Mouse (Mus musculus): ENCODE results near the gene Fbxl8.

Fbxl8 gene

GRCm38 (mm10) chr8:105257318-105258114 is 6.9 kb upstream of the Fbxl8 start:
- no peak for DNase-seq (ENCODE audit: extremely low spot score, low read depth, low spot score)

GRCm38 (mm10) chr8:105258911-105259720 is 5.3 kb upstream of the Fbxl8 start:
- no peak for DNase-seq (ENCODE audit: extremely low spot score, low read depth, low spot score)

GRCm38 (mm10) chr8:105259721-105260320 is 4.6 kb upstream of the Fbxl8 start:
- no peak for DNase-seq (ENCODE audit: extremely low spot score, low read depth, low spot score)

- DNase-seq (ENCODE audit: extremely low spot score, low read depth, low spot score): no peak
These were observed 3.9 kb upstream of the Fbxl8 start for GRCm38 (mm10) chr8:105260371-105261099.

GRCm38 (mm10) chr8:105261326-105261980 is 3.0 kb upstream of the Fbxl8 start:
- DNase-seq (ENCODE audit: extremely low spot score, low read depth, low spot score): no peak

- no peak for DNase-seq (ENCODE audit: extremely low spot score, low read depth, low spot score)
These were observed 1.1 kb upstream of the Fbxl8 start for GRCm38 (mm10) chr8:105263244-105263912.

GRCm38 (mm10) chr8:105265128-105265527 is 680 bp downstream of the Fbxl8 start:
- DNase-seq (ENCODE audit: extremely low spot score, low read depth, low spot score): no peak

GRCm38 (mm10) chr8:105266775-105267174 is 2.3 kb downstream of the Fbxl8 start:
- DNase-seq (ENCODE audit: extremely low spot score, low read depth, low spot score): no peak

GRCm38 (mm10) chr8:105268342-105269074 is 4.1 kb downstream of the Fbxl8 start:
- no peak for DNase-seq (ENCODE audit: extremely low spot score, low read depth, low spot score)

GRCm38 (mm10) chr8:105269075-105269458 is 4.6 kb downstream of the Fbxl8 start:
- no peak for DNase-seq (ENCODE audit: extremely low spot score, low read depth, low spot score)

- no peak for DNase-seq (ENCODE audit: extremely low spot score, low read depth, low spot score)
These were observed 5.1 kb downstream of the Fbxl8 start, which contains the start of gene Hsf4 for GRCm38 (mm10) chr8:105269461-105269947. Hsf4 (plus strand) TSS chr8:105269801.

- DNase-seq (ENCODE audit: extremely low spot score, low read depth, low spot score): no peak
These were observed 5.9 kb downstream of the Fbxl8 start for GRCm38 (mm10) chr8:105270101-105270915.

- DNase-seq (ENCODE audit: extremely low spot score, low read depth, low spot score): no peak
These were observed 6.4 kb downstream of the Fbxl8 start for GRCm38 (mm10) chr8:105270916-105271186.

GRCm38 (mm10) chr8:105275387-105275786 is 10.9 kb downstream of the Fbxl8 start:
- DNase-seq (ENCODE audit: extremely low spot score, low read depth, low spot score): no peak

- DNase-seq (ENCODE audit: extremely low spot score, low read depth, low spot score): no peak
These were observed 11.4 kb downstream of the Fbxl8 start, which contains the start of gene Nol3 for GRCm38 (mm10) chr8:105275840-105276239. Nol3 (plus strand) TSS chr8:105276140.

- no peak for DNase-seq (ENCODE audit: extremely low spot score, low read depth, low spot score)
These were observed 12.1 kb downstream of the Fbxl8 start for GRCm38 (mm10) chr8:105276292-105277120.

GRCm38 (mm10) chr8:105278911-105279334 is 14.5 kb downstream of the Fbxl8 start:
- DNase-seq (ENCODE audit: extremely low spot score, low read depth, low spot score): no peak

All from hindlimb bud, embryonic 11.5 days (tissue).